ENCODE assay signal across 26 mouse cellular contexts in genomic region chr15:81828426-81829207, GRCm38 (mm10). TPM values are rescaled to one million over a fixed set of nuclear protein-coding genes. Genes with fewer than 3 reads are reported as not detected.
DNase-seq lines count a peak whose midpoint lies in the region; ATAC-seq and TF ChIP-seq lines count a peak whose summit lies in the region.
"Had no signal": no experiment of that assay in that cellular context is flagged by ENCODE, and none has a peak within 500 bp of the region (broad histone marks: within the 10 kb centered on the region; RNA-seq: fewer than 3 reads in every experiment).

No protein-coding gene starts in this region.

- no peak for TF ChIP-seq POLR2A in kidney, adult 2 months (IDR thresholded peaks at IDR 0.05; ENCODE audit: low read depth, low read length)

- no peak for TF ChIP-seq CTCF in gastrocnemius, adult 2 months (IDR thresholded peaks at IDR 0.05)
- TF ChIP-seq CTCF in kidney, adult 2 months (conservative IDR thresholded peaks at IDR 0.05; ENCODE audit: insufficient read depth, insufficient read length, low read depth, low read length), result no peak

- no peaks in the 10 kb centered on the region for H3K27me3 ChIP-seq in kidney, adult 2 months (replicated peaks; ENCODE audit: control insufficient read depth, insufficient read depth, low read length)
- H3K27me3 ChIP-seq in kidney, embryonic 16.5 days (ENCODE audit: insufficient read depth, low read length), result no peaks in the 10 kb centered on the region
- H3K27me3 ChIP-seq: embryonic facial prominence, embryonic 15.5 days; heart, embryonic 13.5 days; hindbrain, embryonic 12.5 days; Patski had no signal

- 70% methylated on average over 7 of the region's 7 CpGs for WGBS in kidney, adult 2 months
- WGBS in kidney, embryonic 16.5 days, result 82% methylated on average over 7 of the region's 7 CpGs

- no peak overlapping the region for H3K9ac ChIP-seq in kidney, embryonic 16.5 days (replicated peaks; ENCODE audit: low read length)
- H3K9ac ChIP-seq: embryonic facial prominence, embryonic 15.5 days; heart, embryonic 13.5 days; hindbrain, embryonic 12.5 days had no signal

- no peak for ATAC-seq in kidney, embryonic 16.5 days (ENCODE audit: low FRiP score, low TSS enrichment)
- ATAC-seq: activated CD4-positive, CD25-positive, alpha-beta regulatory T cell, adult 4 months; forebrain, embryonic 14.5 days; hindbrain, embryonic 16.5 days; inflammation-experienced regulatory T-cells, adult 6 months; intestine, postnatal 0 days; Patski had no signal

- H3K27ac ChIP-seq in gastrocnemius, adult 2 months, result peak overlapping the region; percentile 96
- peak overlapping the region; percentile 14; the same call in 1 of the 2 replicates for H3K27ac ChIP-seq in kidney, adult 2 months (ENCODE audit: insufficient read depth, low read depth, low read length)
- H3K27ac ChIP-seq in kidney, embryonic 16.5 days (ENCODE audit: low read length), result no peak overlapping the region
- H3K27ac ChIP-seq: embryonic facial prominence, embryonic 15.5 days; forebrain, embryonic 10.5 days; heart, embryonic 13.5 days; hindbrain, embryonic 12.5 days had no signal

- peak; percentile 57 for DNase-seq in adrenal gland, postnatal 14 days
- no peak for DNase-seq in adrenal gland, adult (ENCODE audit: inconsistent age in 2 of 2, low spot score in 1 of 2)
- peak; percentile 73 for DNase-seq in gastrocnemius, adult 2 months
- no peak for DNase-seq in gastrocnemius, postnatal 36 days
- DNase-seq in kidney, adult 2 months, result no peak
- peak; percentile 64 for DNase-seq in A20 (ENCODE audit: low read depth, low spot score)
- no peak for DNase-seq in urinary bladder, postnatal 4 days (ENCODE audit: low spot score in 2 of 2)
- DNase-seq: adrenal gland, adult 2 months; adrenal gland, postnatal 36 days; cerebellum, adult 11 months; cerebellum, postnatal 10 days; embryo, embryonic 11 days; gastrocnemius, postnatal 10 days; heart, postnatal 4 days had no signal

- H3K36me3 ChIP-seq in kidney, adult 2 months (ENCODE audit: control insufficient read depth, insufficient read depth, low read length), result peaks cover 9% of the 10 kb centered on the region
- peaks cover 12% of the 10 kb centered on the region; the same call in 1 of the 2 replicates for H3K36me3 ChIP-seq in kidney, embryonic 16.5 days (ENCODE audit: insufficient read depth, low read length)

- no peak overlapping the region for H3K4me2 ChIP-seq in kidney, embryonic 16.5 days (replicated peaks; ENCODE audit: low read depth, low read length)
- H3K4me2 ChIP-seq: embryonic facial prominence, embryonic 15.5 days; heart, embryonic 13.5 days; hindbrain, embryonic 12.5 days had no signal

- H3K9me3 ChIP-seq in kidney, embryonic 16.5 days (ENCODE audit: low read length), result no peaks in the 10 kb centered on the region
- H3K9me3 ChIP-seq: embryonic facial prominence, embryonic 15.5 days; forebrain, embryonic 10.5 days; heart, embryonic 13.5 days; hindbrain, embryonic 12.5 days had no signal

- no peak overlapping the region for H3K4me3 ChIP-seq in gastrocnemius, adult 2 months
- no peak overlapping the region for H3K4me3 ChIP-seq in kidney, adult 2 months (ENCODE audit: insufficient read depth, low read depth, low read length)
- no peak overlapping the region for H3K4me3 ChIP-seq in kidney, embryonic 16.5 days (ENCODE audit: low read length)
- H3K4me3 ChIP-seq: embryonic facial prominence, embryonic 15.5 days; erythroblast, embryonic 14.5 days; forebrain, embryonic 10.5 days; heart, embryonic 13.5 days; hindbrain, embryonic 12.5 days had no signal

- intact Hi-C loops in gastrocnemius, adult 2 months (cut with DNase I), result loop anchor here (5.0 kb wide), 1 partner anchor 164 kb away; no protein-coding TSS in a partner anchor
- intact Hi-C loops in gastrocnemius, postnatal 36 days (cut with DNase I), result no loop called here

- peaks cover 4% of the 10 kb centered on the region for H3K4me1 ChIP-seq in kidney, adult 2 months (ENCODE audit: control insufficient read depth, insufficient read depth, low read length)
- 0 out of 2 replicates have a peak, but pooled peaks cover 3% of the 10 kb centered on the region for H3K4me1 ChIP-seq in kidney, embryonic 16.5 days (ENCODE audit: insufficient read depth, low read length)

RNA-seq across cellular contexts. Expression of gene Tef, which starts 26.4 kb away (rescaled TPM):
- 71.4 and 98.5 TPM in 2 replicates for total RNA-seq in adrenal gland, postnatal 14 days (2021)
- 100 to 1,000 TPM; 101 to 191 TPM for total RNA-seq in gastrocnemius, adult 2 months (2021)
- total RNA-seq in gastrocnemius, postnatal 36 days (2021), result 100 to 1,000 TPM; 167 to 181 TPM
- 121 and 131 TPM in 2 replicates for polyA plus RNA-seq in kidney, adult 2 months (2012; rRNA removed)
- 25.7 and 28.9 TPM in 2 replicates for polyA plus RNA-seq in kidney, embryonic 16.5 days (2015; fragmentation: Nextera tagmentation; extraction: Ambion mirVana)

RNA-seq across cellular contexts. Expression of gene Tob2, which starts 30.0 kb away (rescaled TPM):
- 124 and 147 TPM in 2 replicates for total RNA-seq in adrenal gland, postnatal 14 days (2021)
- 100 to 1,000 TPM; 151 to 205 TPM for total RNA-seq in gastrocnemius, adult 2 months (2021)
- 100 to 1,000 TPM in 1 of 2 experiments, 10 to 100 TPM in 1; 90.3 to 144 TPM for total RNA-seq in gastrocnemius, postnatal 36 days (2021)
- polyA plus RNA-seq in kidney, adult 2 months (2012; rRNA removed), result 31.6 and 40.3 TPM in 2 replicates
- 29.6 and 32.6 TPM in 2 replicates for polyA plus RNA-seq in kidney, embryonic 16.5 days (2015; fragmentation: Nextera tagmentation; extraction: Ambion mirVana)

RNA-seq across cellular contexts. Expression of gene Phf5a, which starts 43.1 kb away (rescaled TPM):
- total RNA-seq in adrenal gland, postnatal 14 days (2021), result 63.4 and 65.5 TPM in 2 replicates
- 10 to 100 TPM; 38.4 to 39.9 TPM for total RNA-seq in gastrocnemius, adult 2 months (2021)
- 10 to 100 TPM; 38.1 to 39.4 TPM for total RNA-seq in gastrocnemius, postnatal 36 days (2021)
- 33.5 and 47.4 TPM in 2 replicates for polyA plus RNA-seq in kidney, adult 2 months (2012; rRNA removed)
- 167 and 172 TPM in 2 replicates for polyA plus RNA-seq in kidney, embryonic 16.5 days (2015; fragmentation: Nextera tagmentation; extraction: Ambion mirVana)

RNA-seq across cellular contexts. Expression of gene Aco2, which starts 43.5 kb away (rescaled TPM):
- total RNA-seq in adrenal gland, postnatal 14 days (2021), result 2,377 and 2,604 TPM in 2 replicates
- 1,000 to 10,000 TPM; 1,155 to 1,439 TPM for total RNA-seq in gastrocnemius, adult 2 months (2021)
- 1,000 to 10,000 TPM; 1,185 to 1,290 TPM for total RNA-seq in gastrocnemius, postnatal 36 days (2021)
- polyA plus RNA-seq in kidney, adult 2 months (2012; rRNA removed), result 890 and 915 TPM in 2 replicates
- polyA plus RNA-seq in kidney, embryonic 16.5 days (2015; fragmentation: Nextera tagmentation; extraction: Ambion mirVana), result 281 and 293 TPM in 2 replicates

Comparison
In these comparisons a context has a peak if more than half of its experiments do, and no peak if none do; other contexts are left out.
1. DNase-seq: peak in adrenal gland, postnatal 14 days (single experiment), gastrocnemius, adult 2 months (single experiment) and A20 (single experiment); none in adrenal gland, adult (0 of 2), gastrocnemius, postnatal 36 days (0 of 2), kidney, adult 2 months (single experiment) and urinary bladder, postnatal 4 days (0 of 2).